Mouse (Mus musculus): Measurements from ENCODE around the gene Zfp446.

Zfp446 gene

DNA sequence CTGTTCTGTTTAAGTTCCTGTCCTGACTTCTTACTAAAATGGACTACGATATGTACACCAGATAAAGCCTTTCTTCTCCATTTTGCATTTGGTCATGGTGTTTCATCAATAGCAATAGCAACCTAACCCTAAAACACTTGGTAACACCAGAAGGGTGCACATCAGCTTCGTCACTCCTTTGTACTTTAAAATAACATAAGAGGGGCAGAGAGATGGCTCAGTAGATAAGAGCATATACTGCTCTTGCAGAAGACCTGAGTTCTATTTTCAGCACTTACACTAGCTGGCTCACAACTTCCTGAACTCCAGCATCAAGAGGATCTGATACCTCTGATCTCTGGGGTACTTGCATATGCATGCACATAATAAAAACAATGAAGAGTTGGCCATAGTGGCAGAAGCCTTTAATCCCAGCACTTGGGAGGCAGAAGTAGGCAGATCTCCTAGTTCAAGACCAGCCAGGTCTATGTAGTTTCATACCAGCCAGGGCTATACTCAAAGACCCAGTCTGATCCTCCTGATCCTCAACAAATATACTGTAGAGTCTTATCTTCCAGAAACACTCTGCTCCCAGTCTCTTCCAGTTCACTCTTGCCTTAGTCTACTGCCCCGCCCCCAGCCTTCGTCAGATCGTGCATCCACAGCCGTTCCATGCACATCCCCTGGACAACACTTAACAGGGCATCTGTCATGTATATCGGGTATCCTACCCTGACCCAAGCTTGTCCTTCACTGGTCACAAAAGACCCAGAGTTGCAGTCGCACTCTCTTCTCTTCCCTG lies 10.0 kb downstream of the Zfp446 start:
- no peak for DNase-seq (ENCODE audit: low spot score in 2 of 2)

DNA sequence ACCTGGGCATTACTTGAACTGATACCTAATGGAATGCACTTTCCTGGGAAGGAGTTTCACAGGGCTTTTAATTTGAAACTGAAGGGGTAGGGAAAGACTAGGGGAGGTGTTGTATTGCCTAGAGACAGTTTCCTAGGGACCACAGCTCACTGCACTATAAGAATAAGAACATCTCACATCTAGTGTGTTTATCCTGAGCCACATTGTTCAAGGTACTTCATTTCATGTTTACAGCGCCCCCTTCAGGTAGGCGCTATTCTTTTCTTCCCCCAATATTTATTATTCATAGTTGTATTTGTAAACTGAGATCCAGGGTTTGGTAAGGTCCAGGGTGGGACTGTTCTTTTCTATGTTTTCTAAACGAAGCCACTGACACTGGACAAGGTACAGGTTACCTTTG lies 14.6 kb downstream of the Zfp446 start:
- DNase-seq (ENCODE audit: low spot score in 2 of 2): no peak

DNA sequence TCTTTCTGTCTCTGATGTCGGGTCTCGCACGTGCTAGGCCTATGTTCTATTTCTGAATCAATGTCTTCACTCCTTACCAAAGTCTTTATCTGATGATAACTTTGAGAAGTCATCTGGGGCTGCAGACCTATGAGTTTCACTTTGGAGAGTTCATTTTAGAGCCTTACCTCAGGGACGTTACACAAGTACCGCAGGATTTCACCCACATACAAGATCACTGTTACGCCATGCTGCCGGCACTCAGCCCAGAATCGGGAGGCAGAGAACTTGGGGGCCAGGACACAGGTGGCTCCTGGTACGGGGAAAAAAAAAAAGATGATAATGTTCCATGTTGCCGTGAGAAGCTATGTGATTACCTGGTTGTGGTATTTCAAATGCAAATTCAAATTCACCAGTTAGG lies 15.5 kb downstream of the Zfp446 start:
- DNase-seq (ENCODE audit: low spot score in 2 of 2): no peak

DNA sequence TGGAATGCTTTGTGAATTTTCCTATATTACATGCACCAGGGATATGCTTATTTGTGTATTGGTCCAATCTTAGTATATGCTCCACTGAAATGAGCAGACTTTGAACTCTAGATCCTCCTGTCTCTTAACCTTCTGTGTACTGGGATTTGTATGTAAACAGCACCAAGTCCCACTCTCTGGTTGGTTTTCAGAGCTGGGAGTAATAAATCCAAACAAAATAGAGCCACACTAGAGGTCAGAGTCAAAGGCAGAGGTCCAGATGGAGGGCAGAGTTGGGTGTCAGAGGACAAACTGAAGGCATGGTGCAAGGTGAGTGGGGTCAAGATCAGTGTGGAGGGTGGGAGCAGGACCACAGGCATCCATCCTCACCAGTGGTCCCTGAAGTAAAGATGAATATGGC lies 18.2 kb downstream of the Zfp446 start:
- DNase-seq (ENCODE audit: low spot score in 2 of 2): no peak

DNA sequence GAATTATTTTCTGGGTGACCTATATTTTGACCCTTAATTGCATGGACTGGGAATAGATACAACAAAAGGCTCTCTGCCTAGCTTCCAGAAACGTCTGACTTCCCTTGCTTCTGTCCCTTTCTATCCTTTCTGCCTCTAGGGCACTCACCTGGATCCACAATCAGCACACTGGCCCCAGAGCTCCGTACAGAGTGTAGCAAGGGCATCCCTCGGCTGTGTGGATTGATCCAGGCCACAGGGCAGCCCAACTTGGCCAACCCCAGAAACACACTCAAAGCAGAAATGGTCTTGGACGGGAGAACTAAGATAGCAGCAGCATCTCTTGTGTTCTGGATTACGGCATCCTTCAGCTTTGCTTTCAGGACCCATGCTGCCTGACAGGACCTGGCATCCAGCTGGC lies 19.6 kb downstream of the Zfp446 start:
- DNase-seq (ENCODE audit: low spot score in 2 of 2): no peak

DNA sequence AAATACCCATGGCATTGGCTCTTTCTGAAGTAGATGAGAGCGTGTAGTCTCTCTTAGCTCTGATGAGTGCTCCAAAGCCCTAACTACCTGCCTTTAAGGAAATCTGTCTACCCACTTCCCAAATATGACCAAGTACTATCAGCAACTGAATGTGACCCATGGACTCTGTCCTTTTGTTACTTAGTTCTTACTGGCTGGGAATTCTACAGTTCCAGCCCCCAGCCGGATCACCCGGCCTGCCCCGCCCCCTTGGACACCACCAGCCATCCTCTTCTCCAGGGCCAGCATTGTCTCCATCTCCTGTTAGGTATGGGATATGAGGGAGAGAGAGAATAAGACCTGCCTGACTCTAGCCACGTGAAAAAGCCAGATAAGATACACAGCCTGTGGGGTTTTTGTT lies 20.4 kb downstream of the Zfp446 start, which contains the start of gene Slc27a5:
Slc27a5 (minus strand) TSS at position 140 of the 400 bp plus-strand sequence.
- no peak for DNase-seq (ENCODE audit: low spot score in 2 of 2)

DNA sequence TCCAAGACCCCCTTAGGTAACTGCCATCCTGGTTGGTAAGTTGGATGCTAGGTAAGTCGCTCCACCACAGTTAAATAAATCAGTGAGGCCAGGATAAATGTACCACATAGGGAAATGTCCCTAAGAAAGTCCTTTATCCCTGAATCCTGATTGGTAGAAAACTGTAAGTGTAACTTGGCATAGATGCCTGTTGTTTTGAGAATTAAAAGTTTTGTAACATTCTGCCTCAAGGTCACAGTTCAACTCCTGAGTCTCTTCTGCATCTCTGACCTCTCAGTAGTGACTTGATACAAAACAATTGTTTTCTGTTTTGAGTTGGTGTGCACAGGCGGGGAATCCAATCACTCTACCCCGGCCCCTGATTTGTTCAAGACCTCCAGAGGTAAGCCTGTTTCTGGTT lies 21.2 kb downstream of the Zfp446 start, which contains the start of gene Trim28:
Trim28 (plus strand) TSS at position 264 of the 400 bp plus-strand sequence.
- no peak for DNase-seq (ENCODE audit: low spot score in 2 of 2)

DNA sequence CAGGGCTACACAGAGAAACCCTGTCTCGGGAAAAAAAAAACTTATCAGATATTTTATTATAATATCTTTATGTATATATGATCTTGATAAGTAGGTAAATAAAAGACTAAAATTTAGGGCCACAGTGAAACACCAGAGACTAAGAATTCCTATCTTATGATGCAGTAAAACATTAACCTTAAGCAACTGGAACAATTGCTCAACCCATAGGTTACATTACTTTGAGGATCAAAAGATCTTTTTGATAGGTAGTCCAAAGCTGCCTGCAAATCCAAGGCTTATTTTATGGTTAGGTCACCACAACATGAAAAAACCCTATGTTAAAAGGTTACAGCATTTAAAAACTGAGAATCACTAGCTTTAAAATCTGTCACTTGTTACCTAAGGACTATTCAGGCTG lies 23.9 kb downstream of the Zfp446 start:
- no peak for DNase-seq (ENCODE audit: low spot score in 2 of 2)

DNA sequence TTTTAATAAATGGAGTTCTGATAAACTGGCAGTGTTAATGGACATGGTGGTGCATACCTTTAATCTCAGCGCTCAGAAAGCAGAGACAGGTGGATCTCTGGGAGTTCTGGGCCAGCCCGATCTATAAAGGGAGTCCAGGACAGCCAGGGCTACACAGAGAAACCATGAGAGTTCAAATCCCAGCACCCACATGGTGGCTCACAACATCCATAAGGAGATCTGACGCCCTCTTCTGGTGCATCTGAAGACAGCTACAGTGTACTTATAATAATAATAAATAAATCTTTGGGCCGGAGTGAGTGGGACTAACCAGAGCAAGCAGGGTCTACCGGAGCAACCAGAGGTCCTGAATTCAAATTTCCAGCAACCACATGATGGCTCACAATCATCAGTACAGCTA lies 25.7 kb downstream of the Zfp446 start:
- DNase-seq (ENCODE audit: low spot score in 2 of 2): no peak

DNA sequence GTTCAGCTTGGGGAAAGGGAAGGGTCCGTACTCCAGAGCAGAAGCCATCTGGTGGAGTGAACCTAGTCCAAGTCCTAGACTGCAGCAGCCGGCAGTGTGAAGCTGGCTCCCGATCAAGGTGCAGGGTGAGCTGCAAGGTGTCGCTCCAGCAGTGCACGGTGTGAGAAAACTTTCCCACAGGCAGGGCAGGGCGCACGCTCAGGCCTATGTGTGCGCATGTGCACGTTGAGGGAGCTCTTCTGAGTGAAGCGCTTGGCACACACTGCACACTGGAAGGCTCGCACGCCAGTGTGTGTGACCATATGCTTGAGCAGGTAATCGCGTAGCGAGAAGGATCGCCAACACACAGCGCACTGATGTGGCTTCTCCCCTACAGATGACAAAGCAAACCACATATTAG lies 28.4 kb downstream of the Zfp446 start:
- DNase-seq (ENCODE audit: low spot score in 2 of 2): no peak

DNA sequence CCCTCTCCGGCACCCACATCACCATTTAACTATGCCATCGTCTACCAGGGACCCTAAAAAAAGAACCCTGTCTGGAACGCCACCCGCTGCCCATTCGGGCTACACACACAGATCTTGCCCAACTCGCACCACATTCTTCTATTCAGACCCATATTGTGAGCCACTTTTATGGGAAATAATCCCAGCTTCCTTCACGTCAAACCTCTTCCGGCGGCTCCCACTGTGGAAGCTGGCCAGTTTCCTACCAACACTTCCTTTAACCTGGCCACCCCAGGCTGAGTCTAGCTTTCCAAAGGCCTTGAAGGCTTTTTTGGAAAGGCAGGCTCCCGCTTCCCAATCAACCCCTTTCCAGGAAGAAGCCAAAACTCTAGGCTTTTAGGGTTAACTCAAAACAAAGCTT lies 28.9 kb downstream of the Zfp446 start:
- DNase-seq (ENCODE audit: low spot score in 2 of 2): no peak

DNA sequence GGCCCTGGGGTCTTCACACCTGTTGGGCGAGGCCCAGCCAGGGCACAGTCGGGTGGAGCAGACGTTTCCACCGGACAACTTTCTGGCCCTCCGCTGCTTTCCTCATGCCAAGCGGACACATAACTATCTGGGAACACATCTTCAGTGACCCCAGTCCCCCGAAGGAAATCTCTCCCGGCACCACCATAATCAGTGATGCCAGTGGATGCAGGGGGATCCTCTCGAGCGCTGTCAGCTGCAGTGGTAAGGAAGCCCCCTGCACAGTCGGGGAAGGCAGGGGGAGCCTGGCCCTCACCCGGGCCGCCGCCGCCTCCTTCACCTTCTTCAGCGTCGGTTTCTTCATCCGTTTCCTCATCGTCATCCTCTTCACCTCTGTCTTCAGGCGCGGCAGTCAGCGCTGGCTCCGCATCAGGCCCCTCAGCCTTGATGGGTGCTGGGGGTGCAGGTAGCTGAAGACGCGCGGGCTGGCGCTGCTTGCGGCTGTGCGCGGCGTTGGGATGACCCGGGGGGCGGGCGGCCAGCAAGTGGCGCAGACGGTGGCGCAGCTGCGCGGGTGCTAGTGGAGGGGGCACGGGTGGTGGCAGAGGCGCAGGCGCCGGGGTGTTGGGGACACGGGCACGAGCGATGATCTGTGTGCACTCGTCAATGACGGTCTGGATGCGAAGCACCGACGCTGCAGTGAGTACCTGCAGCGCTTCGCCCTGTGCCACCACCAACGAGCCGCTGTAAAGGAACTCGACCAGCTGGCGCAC lies 29.9 kb downstream of the Zfp446 start:
- no peak for DNase-seq (ENCODE audit: low spot score in 2 of 2)

DNA sequence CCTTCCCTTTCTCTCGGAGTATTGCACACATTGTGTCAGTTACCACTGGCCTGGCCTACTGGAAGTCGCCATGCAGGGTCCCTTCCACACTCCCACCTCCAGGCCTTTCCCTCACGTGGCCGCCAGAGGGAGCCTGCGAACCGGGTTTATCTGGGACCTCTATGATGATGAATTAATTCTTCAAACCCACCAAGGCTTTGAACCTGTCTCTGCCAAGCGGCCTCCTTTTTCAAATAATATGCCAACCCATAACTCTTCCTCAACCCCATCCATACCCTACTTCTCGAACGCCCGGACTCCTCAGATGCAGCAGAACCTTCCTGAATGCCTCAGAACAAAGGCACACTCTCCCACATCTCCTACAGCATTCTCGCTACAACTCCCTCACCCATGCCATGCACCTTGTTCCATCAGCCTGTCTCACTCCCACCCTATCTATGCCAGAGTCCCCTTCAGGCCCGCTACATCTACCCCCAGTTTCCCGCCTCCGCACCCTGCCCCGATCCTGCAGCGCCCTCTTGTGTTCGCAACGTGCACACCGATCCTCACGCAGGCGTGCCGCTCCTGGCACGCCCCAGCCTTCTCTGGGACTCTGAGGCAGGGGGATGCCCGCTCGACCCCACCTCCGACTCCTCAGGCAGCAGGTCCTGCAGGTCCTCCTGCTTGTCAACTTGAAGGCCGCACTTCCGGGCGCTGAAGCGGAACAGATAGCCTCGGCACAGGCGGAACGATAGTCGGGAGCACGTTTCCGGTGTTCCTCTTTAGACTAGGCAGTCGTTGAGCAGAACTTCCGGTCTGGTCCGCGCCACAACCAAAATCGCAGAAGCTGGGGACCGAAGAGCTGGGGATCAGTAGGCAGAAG lies 31.7 kb downstream of the Zfp446 start:
- DNase-seq (ENCODE audit: low spot score in 2 of 2): peak; percentile 92 to 93

DNA sequence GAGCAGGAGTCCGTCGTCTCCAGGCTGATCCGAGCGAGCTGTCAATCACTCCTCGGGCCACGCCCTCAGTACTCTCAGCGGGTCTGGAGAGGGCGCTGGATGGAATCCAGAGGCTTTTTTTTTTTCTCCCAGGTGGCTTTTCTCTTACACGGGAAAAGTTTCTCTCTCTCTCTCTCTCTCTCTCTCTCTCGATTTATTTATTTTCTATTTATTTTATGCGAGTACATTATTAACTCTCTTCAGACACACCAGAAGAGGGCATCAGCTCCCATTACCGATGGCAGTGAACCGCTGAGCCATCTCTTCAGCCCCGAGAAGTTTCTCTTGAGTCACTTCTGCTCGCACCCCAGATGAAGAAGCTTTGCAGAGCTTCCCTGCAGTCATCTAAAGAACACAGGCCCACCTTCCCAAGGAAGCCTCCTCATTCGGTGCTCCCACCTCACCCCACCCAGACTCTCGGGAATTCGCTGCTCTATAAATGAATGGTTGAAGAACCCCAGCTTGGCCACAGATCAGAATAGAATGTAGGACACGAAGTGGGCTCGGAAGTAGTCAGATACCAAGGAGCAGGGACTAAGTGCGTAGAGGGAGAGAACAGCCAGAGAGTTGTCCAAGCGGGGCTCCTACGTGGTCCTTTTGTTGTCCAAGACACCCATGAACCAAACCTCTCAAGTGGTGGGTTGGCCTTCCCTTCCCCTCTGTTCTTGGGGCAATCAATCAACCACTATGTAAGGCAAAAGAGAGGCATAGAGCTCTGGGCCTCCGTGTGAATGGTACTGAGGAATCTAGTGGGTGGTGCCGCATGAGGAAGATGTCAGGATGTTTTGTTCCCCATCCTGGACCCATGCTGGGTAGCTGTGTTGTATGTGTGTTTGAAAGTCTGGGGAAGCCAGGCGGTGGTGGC lies 32.6 kb downstream of the Zfp446 start, which contains the start of gene Zbtb45:
Zbtb45 (minus strand) TSS at position 30 of the 904 bp plus-strand sequence.
- DNase-seq (ENCODE audit: low spot score in 2 of 2): no peak

DNA sequence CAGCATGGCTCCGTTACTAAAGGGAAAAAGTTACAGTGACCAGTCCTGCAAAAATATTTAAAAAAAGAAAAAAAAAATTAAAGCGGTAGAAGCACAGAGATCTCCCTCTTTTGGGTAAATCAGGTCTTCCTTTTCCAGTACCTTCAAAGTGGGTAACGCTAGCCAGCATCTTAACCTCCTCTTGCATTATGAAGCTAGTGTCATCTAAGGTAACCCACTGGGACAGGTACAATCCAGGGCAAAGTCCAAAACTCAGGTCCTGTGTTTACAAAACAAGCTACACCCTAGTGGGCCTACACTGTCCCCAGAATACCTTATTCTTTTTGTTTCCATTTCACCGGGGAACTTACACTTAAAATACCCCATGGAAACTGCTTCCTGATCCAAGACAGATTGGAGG lies 36.0 kb downstream of the Zfp446 start:
- no peak for DNase-seq (ENCODE audit: low spot score in 2 of 2)

DNA sequence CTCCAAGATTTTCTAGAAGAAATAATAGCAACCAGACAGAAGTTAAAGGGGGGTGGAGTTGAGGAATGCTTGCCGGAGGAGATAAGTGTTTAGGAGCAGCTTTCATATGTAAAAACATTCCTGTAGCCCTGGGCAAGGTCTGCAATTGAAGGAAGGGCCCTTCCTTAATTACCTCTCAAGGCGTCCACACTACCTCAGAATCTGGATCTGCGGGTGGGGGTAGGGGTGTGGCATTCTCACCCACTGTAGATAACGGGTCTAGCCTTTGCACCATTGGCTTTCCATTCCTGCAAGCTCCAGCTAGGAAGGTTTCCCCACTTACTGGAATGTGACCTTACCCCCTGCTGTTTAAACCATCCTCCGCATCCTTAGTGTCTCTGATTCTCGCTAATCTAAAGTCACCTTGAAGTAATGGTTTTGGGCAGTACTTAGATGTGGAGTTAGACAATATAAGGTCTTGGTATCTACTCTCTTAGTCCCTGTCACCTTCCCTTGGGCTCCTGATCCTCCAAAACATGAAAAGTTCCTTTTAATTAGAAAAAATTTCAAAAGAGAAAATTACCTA lies 36.7 kb downstream of the Zfp446 start:
- DNase-seq (ENCODE audit: low spot score in 2 of 2): no peak

DNA sequence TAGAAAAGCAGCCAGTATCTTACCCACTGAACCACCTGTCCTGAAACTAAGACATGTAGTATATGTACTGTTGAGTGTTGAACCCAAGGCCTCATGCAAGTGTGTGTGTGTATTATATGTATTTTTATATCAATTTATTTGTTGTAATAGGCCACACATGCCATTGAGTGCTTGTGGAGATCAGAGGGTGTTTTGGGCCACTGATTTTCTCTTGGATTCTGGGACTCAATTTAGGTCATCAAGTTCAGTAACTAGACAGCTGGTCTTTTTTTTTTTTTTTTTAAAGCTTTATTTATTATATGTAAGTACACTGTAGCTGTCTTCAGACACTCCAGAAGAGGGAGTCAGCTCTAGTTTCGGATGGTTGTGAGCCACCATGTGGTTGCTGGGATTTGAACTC lies 37.6 kb downstream of the Zfp446 start:
- DNase-seq (ENCODE audit: low spot score in 2 of 2): no peak

DNA sequence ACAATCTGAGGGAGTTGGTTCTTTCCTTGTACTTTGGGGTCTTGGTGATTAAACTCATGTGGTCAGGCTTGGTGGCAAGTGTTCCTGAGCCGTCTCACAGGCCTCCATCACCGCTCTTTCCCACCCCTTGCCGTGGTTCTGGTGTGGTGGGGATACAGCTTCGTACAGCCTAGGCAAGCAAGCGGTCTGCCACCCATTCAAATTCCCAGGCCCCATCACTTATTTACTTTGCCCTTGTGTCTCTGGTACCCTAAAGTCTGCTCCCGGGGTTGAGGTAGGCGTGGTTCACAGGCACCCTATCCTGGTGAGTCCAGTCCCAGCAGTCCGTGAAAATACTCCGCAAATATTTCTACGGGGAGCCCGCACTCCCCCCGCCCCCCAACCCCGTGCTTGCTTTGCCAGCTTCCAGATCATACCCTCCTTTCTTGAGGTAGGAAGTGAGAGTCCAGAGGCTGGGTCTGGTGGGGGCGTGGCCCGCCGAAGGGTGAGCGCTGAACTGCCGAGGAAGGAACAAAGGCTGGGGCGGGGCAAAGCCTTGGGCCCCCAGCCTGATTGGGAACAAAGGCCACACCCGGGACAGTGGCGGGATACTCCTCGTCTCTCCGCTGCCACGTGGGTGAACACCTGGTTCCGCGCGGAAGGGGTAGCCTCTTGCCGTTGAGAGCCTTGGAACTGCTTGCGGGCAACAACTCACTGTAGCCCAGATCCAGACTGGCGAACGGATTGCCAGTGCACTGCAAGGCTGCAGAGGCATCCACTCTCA lies 45.3 kb downstream of the Zfp446 start:
- peak; percentile 69 to 81 for DNase-seq (ENCODE audit: low spot score in 2 of 2)

DNA sequence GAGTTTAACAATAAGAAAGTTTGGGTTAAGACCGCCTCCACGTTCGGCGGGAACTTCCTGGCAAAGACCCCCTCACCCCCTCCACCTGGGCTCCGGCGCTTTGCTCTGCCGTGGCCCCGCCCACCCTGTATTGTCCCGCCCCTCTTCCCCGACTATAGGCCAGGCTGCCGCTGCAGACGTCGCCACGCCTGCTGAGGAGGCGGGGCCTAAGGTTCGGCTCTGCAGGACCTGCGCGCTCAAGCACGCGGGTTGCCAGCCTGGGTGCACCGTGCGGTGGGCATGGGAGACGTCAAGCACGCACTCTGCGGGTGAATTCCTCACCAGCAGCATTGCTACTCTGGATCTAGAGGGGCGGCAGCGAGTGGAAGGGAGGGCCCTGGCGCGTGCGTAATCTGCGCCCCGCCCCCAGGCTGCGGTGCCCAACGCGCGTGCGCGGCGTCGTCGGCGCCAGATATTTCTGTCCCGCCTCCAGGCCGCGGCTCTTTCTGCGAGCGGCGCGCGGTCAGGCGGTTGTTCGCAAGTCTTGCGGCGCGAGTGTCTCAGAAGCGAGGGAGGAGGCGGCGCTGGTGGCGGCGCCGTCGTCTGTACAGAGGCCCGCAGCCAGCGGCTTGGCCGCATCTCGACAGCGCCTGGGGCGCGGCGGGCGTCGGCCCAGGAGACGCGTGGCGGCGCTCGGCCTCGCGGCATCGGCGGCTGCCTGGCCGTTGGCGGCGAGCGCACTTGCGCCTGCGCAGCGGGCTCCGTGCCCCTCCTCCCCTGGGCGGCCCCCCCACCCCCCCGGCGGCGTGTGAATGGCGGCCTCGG lies 46.5 kb downstream of the Zfp446 start:
- DNase-seq (ENCODE audit: low spot score in 2 of 2): peak; percentile 90 to 91
